Mouse (Mus musculus) left cerebral cortex, postnatal 4 days (tissue): ENCODE results near the gene Atp13a3. TPM values are rescaled to one million over a fixed set of nuclear protein-coding genes. Genes with fewer than 3 reads are reported as not detected.
"Not testable (repeated sequence)": the region's sequence is repeated elsewhere in the genome, so short reads cannot be mapped to it uniquely, and the experiment has no call there.

ENCODE experiments used
- DNase-seq: peaks from one replicate; pipeline ENCODE4 v3.0.0-alpha.2; 2022
- intact Hi-C: fragments of 180-260 bp; cut with DNase I; formaldehyde crosslinking; loops from one replicate; pipeline ENCODE4 v1.15.1; 2025
- total RNA-seq, 2 experiments: library from RNA; stranded (reverse); gene quantifications; 2 replicates each; pipeline ENCODE4 v1.2.3; 2021

Gene Atp13a3
- total RNA-seq, 2 experiments from 2014 or later = 75.4 to 83.1 TPM

DNA sequence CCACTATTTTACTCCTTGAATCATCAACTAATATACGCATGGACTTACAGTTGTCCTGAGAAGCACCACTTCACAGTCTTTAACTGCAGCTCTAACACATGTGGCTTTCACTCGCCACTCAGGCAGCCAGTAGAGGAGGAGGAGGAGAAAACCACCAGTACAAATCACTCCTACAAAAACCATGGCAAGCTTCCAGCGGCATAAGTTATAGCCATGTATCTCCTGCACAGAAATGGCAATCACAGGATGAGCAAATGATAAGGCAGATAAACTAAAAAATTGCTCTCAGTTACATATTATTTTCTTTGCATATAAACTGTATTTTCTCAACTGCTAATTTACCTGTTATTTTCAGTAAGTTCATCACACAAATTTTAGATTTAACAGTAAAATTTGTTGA lies 43.2 kb downstream of the Atp13a3 start:
- intact Hi-C loops = no loop called here
- no peak for DNase-seq

DNA sequence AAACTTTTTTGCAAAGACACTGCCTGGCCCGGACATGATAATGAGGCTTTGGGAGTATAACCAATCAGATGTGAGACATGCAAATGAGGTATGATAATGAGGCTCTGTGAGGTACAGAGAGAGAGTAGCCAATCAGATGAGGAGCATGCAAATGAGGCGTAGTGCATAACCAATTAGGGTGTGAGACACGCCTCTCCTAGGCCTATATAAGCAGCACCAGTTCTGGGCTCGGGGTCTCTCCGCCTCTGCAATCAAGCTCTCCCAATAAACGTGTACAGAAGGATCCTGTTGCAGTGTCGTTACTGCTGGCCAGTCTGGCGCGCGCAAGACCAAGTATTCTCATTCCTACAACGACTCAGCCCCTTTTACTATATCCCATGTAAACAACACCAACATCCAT lies 52.3 kb downstream of the Atp13a3 start:
- intact Hi-C loops, DNase-seq: not testable (repeated sequence)

DNA sequence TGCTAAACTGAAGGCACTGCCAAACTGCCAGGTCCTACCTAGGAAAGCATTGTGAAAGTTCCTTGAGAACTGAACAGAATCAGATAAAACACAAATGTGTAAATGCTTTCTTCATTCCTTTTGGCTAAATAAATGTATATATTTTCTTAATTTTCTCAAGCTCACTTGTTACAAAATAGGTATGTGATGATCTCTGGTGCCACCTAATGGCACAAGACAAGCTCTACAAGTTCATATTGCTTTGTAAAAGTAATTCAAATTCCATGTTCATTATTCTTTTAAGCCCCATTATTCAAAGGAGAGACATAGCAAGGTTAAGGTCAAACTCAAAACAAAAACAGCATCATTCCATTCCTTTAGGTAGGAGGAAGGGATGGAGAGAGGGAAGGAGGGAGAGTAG lies 91.5 kb downstream of the Atp13a3 start:
- DNase-seq = no peak
- intact Hi-C loops = loop anchor here (10.0 kb wide), 1 partner anchor 689 kb away; no protein-coding TSS in a partner anchor

- intact Hi-C loops = loop anchor here (10.0 kb wide), 1 partner anchor 686 kb away; no protein-coding TSS in a partner anchor
- DNase-seq = no peak
Observed at GRCm38 (mm10) chr16:30310647-30311046, 95.1 kb downstream of the Atp13a3 start, which contains the start of gene Gp5. TSS of gene Gp5 (minus strand) at chr16:30310779.

GRCm38 (mm10) chr16:30310171-30310515 lies 95.6 kb downstream of the Atp13a3 start:
- intact Hi-C loops = loop anchor here (10.0 kb wide), 1 partner anchor 685 kb away; no protein-coding TSS in a partner anchor

DNA sequence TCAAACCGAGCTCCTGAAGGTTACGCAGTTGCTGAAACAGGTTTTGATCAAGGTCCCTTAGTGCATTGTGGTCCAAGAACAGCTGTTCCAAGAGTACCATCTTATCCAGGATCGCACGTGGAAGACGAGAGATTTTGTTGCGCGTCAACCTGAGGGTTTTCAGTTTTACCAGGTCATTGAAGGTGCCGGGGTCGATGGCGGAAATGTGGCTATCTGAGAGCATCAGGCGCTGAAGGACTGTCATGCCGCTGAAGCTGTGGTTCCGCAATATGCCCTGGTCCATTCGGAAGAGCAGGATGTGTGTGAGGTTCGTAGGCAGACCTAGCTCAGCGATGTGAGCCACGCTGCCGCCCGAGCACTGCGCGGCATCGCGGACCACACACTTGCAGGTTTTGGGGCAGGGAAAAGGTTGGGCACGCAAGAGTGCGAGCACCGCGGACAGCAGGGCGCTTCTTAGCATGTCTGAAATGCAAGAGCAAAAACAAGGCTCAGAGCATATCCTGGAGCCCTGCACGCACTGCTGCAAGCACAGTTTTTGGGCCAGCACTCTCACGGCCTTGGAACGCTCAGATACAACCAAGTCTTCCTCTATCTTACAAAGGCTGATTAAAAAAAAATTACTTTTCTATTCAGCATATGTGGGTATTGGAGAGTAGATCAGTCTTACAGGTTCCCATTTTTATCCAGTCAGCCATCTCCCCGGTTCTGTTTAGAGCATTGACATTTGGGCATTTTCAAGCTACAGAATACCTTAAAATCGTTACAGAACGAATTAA lies 96.2 kb downstream of the Atp13a3 start:
- intact Hi-C loops = loop anchor here (10.0 kb wide), 2 partner anchors 55 to 685 kb away; no protein-coding TSS in a partner anchor
- no peak for DNase-seq

More at GRCm38 (mm10) chr16:30310171-30310515, 95.6 kb downstream of the Atp13a3 start:
- no peak for DNase-seq

GRCm38 (mm10) chr16:30308616-30309394 lies 97.0 kb downstream of the Atp13a3 start:
- intact Hi-C loops = loop anchor here (10.0 kb wide), 1 partner anchor 54 kb away; no protein-coding TSS in a partner anchor
- peak; percentile 37 for DNase-seq

GRCm38 (mm10) chr16:30307961-30308615 lies 97.7 kb downstream of the Atp13a3 start:
- DNase-seq = no peak
- intact Hi-C loops = loop anchor here (10.0 kb wide), 1 partner anchor 53 kb away; no protein-coding TSS in a partner anchor

DNA sequence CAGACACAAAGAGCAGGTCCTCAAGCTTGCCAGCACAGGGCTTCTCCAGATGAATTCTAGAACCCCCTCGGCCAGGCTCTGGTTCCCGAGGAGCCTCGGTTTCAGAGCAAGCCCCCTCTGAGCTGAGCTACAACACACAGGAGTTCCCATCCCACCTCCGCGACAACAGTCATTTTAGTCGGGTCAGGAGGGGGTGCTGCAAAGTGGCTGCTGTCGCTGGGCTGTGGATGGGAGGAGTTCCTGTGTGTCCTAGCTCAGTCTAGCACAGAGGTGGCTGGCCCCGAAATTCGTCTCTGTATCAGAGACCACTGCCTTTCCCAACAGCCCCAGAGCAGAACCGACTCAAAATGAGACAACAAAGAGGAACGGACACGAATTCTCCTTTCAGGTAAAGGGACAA lies 98.5 kb downstream of the Atp13a3 start:
- intact Hi-C loops = loop anchor here (10.0 kb wide), 1 partner anchor 53 kb away; no protein-coding TSS in a partner anchor
- no peak for DNase-seq

DNA sequence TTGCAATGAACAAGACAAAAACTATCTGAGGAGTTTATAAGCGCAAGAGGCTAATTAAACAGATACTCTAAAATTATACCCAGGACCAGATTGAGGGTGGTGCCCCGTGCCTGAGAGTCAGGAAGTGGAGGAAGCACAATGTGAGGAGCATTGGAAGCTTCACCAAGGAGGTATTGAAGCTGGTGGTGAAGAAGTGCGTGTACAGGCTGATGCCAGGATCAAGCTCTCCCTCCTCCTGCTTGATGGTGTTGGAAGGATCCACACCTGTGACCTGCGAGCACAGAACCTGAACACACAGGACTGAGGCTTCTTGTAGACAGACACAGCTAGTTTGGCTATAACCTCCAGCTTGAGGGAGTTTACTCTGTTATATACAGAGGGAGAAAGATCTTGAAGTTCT lies 99.7 kb downstream of the Atp13a3 start:
- no peak for DNase-seq
- intact Hi-C loops = loop anchor here (10.0 kb wide), 1 partner anchor 51 kb away; no protein-coding TSS in a partner anchor

DNA sequence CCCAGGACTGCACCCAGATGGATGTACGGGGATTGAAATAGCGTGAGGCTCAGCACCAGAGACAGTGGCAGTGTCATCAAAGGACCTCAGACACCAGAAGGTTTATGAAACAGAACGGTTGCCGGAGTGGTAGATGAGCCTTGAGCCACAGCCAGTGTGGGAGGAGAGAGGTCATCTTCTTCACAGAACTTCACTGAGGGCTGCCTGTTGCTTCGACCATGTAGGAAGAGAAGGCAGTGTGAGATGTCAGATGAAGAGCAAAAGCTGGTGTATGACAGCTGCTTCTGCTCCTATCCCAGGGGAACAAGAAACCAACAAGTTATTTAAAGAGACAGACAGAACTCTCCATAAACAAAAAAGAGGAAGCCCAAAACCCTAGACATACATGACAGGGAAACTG lies 101.5 kb downstream of the Atp13a3 start:
- intact Hi-C loops = loop anchor here (10.0 kb wide), 1 partner anchor 49 kb away; no protein-coding TSS in a partner anchor

DNA sequence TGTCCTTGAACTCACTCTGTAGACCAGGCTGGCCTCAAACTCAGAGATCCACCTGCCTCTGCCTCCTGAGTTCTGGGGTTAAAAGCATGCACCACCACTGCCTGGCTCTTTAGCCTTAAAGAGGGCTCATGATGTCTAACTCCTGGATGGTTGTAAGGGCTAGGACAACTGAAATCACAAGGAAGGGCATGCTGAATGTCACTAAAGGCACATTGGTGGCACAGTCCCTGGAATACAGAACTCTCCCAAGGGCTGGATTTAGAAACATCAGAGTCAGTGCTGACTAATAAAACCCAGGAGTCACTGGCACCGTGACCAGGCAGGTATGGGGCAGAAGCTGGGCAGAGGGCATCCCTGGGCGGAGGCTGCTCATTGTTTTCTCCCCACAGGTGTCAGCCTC lies 102.4 kb downstream of the Atp13a3 start:
- no peak for DNase-seq

More for the DNA sequence above, 101.5 kb downstream of the Atp13a3 start:
- no peak for DNase-seq

GRCm38 (mm10) chr16:30302686-30303085 lies 103.1 kb downstream of the Atp13a3 start:
- no peak for DNase-seq
- intact Hi-C loops = loop anchor here (10.0 kb wide), 1 partner anchor 48 kb away; no protein-coding TSS in a partner anchor

More for the DNA sequence above, 102.4 kb downstream of the Atp13a3 start:
- intact Hi-C loops = loop anchor here (10.0 kb wide), 1 partner anchor 49 kb away; no protein-coding TSS in a partner anchor

DNA sequence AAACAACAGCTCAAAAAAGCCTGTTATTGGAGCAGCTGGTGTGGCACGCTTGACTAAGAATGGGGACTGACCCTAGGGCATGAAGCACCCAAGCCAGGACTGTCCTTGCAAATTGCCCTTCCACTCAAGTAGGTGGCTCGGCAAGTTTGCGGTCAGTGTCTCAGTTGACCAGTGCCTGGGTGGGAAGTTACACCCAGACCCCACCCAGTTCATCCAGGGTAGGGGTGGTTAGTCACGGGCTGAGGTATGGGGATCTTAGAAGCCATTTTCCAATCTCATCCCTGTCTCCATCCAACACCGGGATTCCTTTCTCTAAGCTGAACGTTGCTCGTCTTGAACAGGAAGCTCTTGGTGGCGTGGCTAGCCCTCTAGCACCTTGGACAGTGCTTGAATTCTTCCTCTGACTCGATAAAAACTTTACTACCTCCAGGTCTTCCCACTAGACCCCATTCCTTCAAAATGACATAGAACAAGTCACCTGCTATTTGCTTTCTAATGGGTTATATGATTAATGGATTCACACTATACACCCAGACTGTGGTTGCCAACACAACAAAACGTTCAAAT lies 106.0 kb downstream of the Atp13a3 start:
- intact Hi-C loops = loop anchor here (10.0 kb wide), 1 partner anchor 45 kb away; no protein-coding TSS in a partner anchor
- DNase-seq = no peak

- DNase-seq = no peak
- intact Hi-C loops = no loop called here
Observed at GRCm38 (mm10) chr16:30297450-30297849, 108.3 kb downstream of the Atp13a3 start.

- intact Hi-C loops = no loop called here
- DNase-seq = no peak
Observed at GRCm38 (mm10) chr16:30296601-30297275, 109.0 kb downstream of the Atp13a3 start.

DNA sequence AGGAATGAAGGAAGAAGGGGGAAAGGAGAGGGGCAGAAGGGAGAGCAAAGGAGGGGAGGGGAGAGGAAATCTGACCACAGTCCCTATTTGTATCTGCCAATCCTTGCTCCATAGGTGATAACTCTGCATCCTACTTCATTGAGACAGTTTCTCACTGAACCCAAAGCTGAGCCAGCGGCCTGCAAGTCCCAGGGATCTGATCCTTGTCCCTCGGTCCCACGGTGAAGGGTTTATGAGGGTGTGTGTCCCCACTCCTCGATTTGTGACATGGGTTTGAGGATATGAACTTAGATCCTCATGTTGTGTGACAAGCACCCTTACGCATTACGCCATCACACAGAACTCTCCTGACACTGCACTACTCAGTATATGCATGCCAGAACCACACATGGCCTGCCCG lies 110.7 kb downstream of the Atp13a3 start:
- intact Hi-C loops = no loop called here

GRCm38 (mm10) chr16:30290436-30290835 lies 115.3 kb downstream of the Atp13a3 start:
- DNase-seq = peak; percentile 54
- intact Hi-C loops = no loop called here

More for the DNA sequence above, 110.7 kb downstream of the Atp13a3 start:
- no peak for DNase-seq

GRCm38 (mm10) chr16:30285701-30286100 lies 120.1 kb downstream of the Atp13a3 start:
- intact Hi-C loops = no loop called here
- no peak for DNase-seq
